Mouse (Mus musculus) cortical plate, adult 2 months (tissue): Measurements from ENCODE around the gene Sun5. TPM values are rescaled to one million over a fixed set of nuclear protein-coding genes. Genes with fewer than 3 reads are reported as not detected.
"Not testable (repeated sequence)": the region's sequence is repeated elsewhere in the genome, so short reads cannot be mapped to it uniquely, and the experiment has no call there.

Experiments used
- H3K27ac ChIP-seq: fragments of 200-500 bp; 2 replicates; pipeline ENCODE4 v1.5.1; 2012; ENCODE audit warnings: low read length, control low read depth, inconsistent platforms; ENCODE audit not compliant: insufficient read depth
- H3K4me1 ChIP-seq: fragments of 200-500 bp; 2 replicates; pipeline ENCODE4 v1.6.1; 2011; ENCODE audit warnings: low read length; ENCODE audit not compliant: control insufficient read depth, insufficient read depth
- H3K4me3 ChIP-seq: fragments of 200-500 bp; 2 replicates; pipeline ENCODE4 v1.5.1; 2011; ENCODE audit warnings: mild to moderate bottlenecking, low read length, control low read depth; ENCODE audit not compliant: insufficient read depth
- CTCF ChIP-seq: fragments of 200-500 bp; IDR thresholded peaks from 2 replicates; pipeline ENCODE4 v1.5.1; 2011; ENCODE audit warnings: mild to moderate bottlenecking, control low read depth, low read length; ENCODE audit not compliant: insufficient read depth; ENCODE audit errors: extremely low read depth
- POLR2A ChIP-seq: fragments of 200-500 bp; IDR thresholded peaks from 2 replicates; pipeline ENCODE4 v1.6.1; 2011; ENCODE audit warnings: mild to moderate bottlenecking, low read length, control low read depth; ENCODE audit not compliant: insufficient read depth; ENCODE audit errors: extremely low read depth
- polyA plus RNA-seq: library from polyadenylated mRNA; depleted of rRNA; stranded (reverse); fragments of >200 nt; gene quantifications from 2 replicates; pipeline ENCODE4 v1.2.3, GENCODE M21; 2012; rRNA removed

The Sun5 gene
- polyA plus RNA-seq, 1 experiment, result not detected

DNA sequence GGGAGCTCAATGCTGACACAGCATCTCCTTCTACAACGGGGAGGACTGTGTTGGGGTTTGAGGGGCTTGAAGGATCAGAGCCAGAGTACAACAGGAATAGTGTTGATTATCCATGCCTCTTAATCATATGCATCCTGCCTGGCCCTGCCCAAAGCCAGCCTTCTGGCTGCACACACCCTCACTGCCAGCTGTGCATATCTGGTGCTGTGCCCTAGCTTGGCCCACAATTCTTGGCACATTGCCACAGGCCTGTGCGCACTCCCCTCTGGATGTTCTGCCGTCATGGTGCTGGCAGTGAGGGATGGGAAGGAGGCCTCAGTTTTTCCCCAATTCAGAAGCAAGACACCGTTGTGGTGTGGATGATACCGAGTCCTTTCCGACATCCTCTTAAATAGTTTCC lies 46.3 kb downstream of the Sun5 start:
- Histone ChIP-seq H3K27ac (no peak overlapping the region), H3K4me3 (no peak overlapping the region), H3K4me1 (no peaks in the 10 kb centered on the region)
- TF ChIP-seq POLR2A (no peak), CTCF (no peak)

DNA sequence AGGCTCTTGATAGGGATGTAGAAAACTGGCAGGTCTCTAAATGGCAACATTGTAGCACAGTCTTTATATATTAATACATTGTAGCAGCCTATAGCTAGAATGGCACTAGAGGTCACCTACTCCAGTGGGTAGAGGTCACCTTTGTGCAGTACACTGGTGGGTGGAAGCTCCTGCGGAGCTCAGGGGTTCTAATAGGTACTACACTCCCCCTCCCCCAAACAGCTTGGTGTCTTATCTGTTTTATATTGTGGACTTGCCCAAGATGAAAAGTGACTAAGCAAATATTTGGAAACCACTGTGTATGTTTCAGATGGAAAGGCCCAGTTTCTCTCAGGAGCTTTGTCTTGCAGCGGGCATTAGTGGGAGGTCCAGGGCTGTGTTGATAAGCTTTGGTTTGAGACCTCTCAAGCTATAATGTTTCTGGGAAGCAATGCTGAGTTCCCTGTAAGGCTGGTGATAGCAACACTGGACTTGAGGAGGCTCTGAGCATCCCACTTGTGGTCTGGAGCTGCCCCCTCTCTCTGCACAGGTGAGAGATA lies 48.8 kb downstream of the Sun5 start:
- Histone ChIP-seq H3K27ac (no peak overlapping the region), H3K4me1 (no peaks in the 10 kb centered on the region), H3K4me3 (no peak overlapping the region)
- TF ChIP-seq POLR2A, result no peak
- TF ChIP-seq CTCF, result no peak

- H3K4me1 ChIP-seq, result no peaks in the 10 kb centered on the region
- TF ChIP-seq POLR2A, result no peak
- no peak for TF ChIP-seq CTCF
- H3K4me3 ChIP-seq, result no peak overlapping the region
- no peak overlapping the region for H3K27ac ChIP-seq
Measured at GRCm38 (mm10) chr2:153809921-153810320, 61.0 kb downstream of the Sun5 start.

GRCm38 (mm10) chr2:153808841-153809240 lies 62.0 kb downstream of the Sun5 start:
- Histone ChIP-seq H3K27ac (no peak overlapping the region), H3K4me1 (no peaks in the 10 kb centered on the region), H3K4me3 (no peak overlapping the region)
- no peak for TF ChIP-seq POLR2A
- TF ChIP-seq CTCF, result no peak

GRCm38 (mm10) chr2:153808146-153808545 lies 62.7 kb downstream of the Sun5 start:
- Histone ChIP-seq H3K4me1 (no peaks in the 10 kb centered on the region), H3K27ac (no peak overlapping the region), H3K4me3 (no peak overlapping the region)
- no peak for TF ChIP-seq CTCF
- no peak for TF ChIP-seq POLR2A

DNA sequence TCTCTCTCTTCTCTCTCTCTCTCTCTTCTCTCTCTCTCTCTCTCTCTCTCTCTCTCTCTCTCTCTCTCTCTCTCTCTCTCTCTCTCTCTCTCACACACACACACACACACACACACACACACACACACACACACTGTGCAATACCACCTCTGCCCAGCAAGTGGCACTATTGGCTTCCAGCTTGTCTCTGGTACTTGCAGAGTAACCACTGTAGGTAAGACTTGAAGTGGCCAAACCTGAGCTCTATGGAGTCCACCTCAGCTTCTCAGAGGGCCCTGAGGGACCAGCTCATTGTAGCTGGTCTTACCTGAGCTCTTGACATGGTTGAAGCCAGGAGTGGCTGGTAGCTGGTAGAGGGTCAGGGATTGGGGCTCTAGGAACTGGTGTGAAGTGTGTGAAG lies 63.4 kb downstream of the Sun5 start:
- not testable (repeated sequence) for H3K27ac ChIP-seq, H3K4me3 ChIP-seq, H3K4me1 ChIP-seq
- peak; percentile 81 for TF ChIP-seq CTCF

Other genes starting within 250 kb of the Sun5 start
- 29.2 and 31.3 TPM in 2 replicates for gene Commd7, start 238.3 kb downstream of the Sun5 start, polyA plus RNA-seq
- gene Dnmt3b, start 221.6 kb downstream of the Sun5 start, polyA plus RNA-seq, result 0.96 and 1.0 TPM in 2 replicates
- 0.19 and 0.23 TPM in 2 replicates for gene Dnmt3c, start 174.4 kb downstream of the Sun5 start, polyA plus RNA-seq
- 23.9 and 24.9 TPM in 2 replicates for gene Mapre1, start 129.8 kb downstream of the Sun5 start, polyA plus RNA-seq
- gene Efcab8, start 91.2 kb downstream of the Sun5 start, polyA plus RNA-seq, result 0.06 TPM in 2 replicates
- gene Bpifb2, start 4.0 kb upstream of the Sun5 start, polyA plus RNA-seq, result not detected in 2 replicates
- gene Bpifb6, start 29.3 kb upstream of the Sun5 start, polyA plus RNA-seq, result not detected in 2 replicates
- not detected in 2 replicates for gene Bpifb3, start 47.1 kb upstream of the Sun5 start, polyA plus RNA-seq
- gene Bpifb4, start 67.1 kb upstream of the Sun5 start, polyA plus RNA-seq, result 0.08 TPM in 2 replicates
- gene Bpifa6, start 103.9 kb upstream of the Sun5 start, polyA plus RNA-seq, result not detected in 2 replicates
- not detected in 2 replicates for gene Bpifa2, start 137.2 kb upstream of the Sun5 start, polyA plus RNA-seq